Mouse (Mus musculus) G1E (cell line): ENCODE results near the gene Mlycd. TPM values are rescaled to one million over a fixed set of nuclear protein-coding genes. Genes with fewer than 3 reads are reported as not detected.

Source experiments
- ATAC-seq: 2 replicates; pipeline ENCODE4 v1.8.0; 2016; ENCODE audit warnings: mild to moderate bottlenecking; ENCODE audit not compliant: insufficient number of reproducible peaks, poor library complexity, low FRiP score, severe bottlenecking; ENCODE audit errors: extremely low read depth
- DNase-seq: peaks from one replicate; pipeline ENCODE4 v3.0.0; 2012; ENCODE audit warnings: low spot score
- H3K27me3 ChIP-seq: 2 replicates; pipeline ENCODE4 v1.6.1; 2012; ENCODE audit warnings: mild to moderate bottlenecking, low read length, inconsistent platforms; ENCODE audit not compliant: insufficient read depth
- H3K36me3 ChIP-seq: replicated peaks from 2 replicates; pipeline ENCODE3; 2012; ENCODE audit warnings: mild to moderate bottlenecking, inconsistent platforms
- H3K4me1 ChIP-seq: 2 replicates; pipeline ENCODE4 v1.6.1; 2012; ENCODE audit warnings: low read depth, low read length, inconsistent platforms, mixed read lengths; ENCODE audit not compliant: insufficient read depth
- H3K4me3 ChIP-seq: 2 replicates; pipeline ENCODE4 v1.5.1; 2012; ENCODE audit warnings: low read depth, mild to moderate bottlenecking, inconsistent platforms, low read length, moderate library complexity, mixed read lengths
- H3K9me3 ChIP-seq: replicated peaks from 2 replicates; pipeline ENCODE4 v1.6.1; 2012; ENCODE audit warnings: inconsistent platforms
- CTCF ChIP-seq: IDR thresholded peaks from 2 replicates; pipeline ENCODE4 v1.5.1; 2012; ENCODE audit warnings: low read depth, low read length, inconsistent platforms, mixed read lengths
- GATA1 ChIP-seq: IDR thresholded peaks from 2 replicates; pipeline ENCODE4 v1.6.1; 2012; ENCODE audit warnings: borderline replicate concordance, low read length, inconsistent platforms, mixed read lengths
- GATA2 ChIP-seq: IDR thresholded peaks from 2 replicates; pipeline ENCODE4 v1.6.1; 2012; ENCODE audit warnings: low read depth, low read length, inconsistent platforms, borderline replicate concordance
- POLR2AphosphoS5 ChIP-seq: IDR thresholded peaks from 2 replicates; pipeline ENCODE4 v1.6.1; 2012; ENCODE audit warnings: low read depth, low read length, inconsistent platforms; ENCODE audit not compliant: insufficient replicate concordance
- TAL1 ChIP-seq: conservative IDR thresholded peaks from 2 replicates; pipeline ENCODE4 v1.6.1; 2012; ENCODE audit warnings: low read depth, low read length, inconsistent platforms, mixed read lengths
- polyA plus RNA-seq: library from polyadenylated mRNA; stranded (reverse); fragments of >175 nt; gene quantifications from 2 replicates; pipeline ENCODE4 v1.2.3, GENCODE M21; 2012
- total RNA-seq, 2 experiments: library from RNA; stranded (forward) in 1 of 2; stranded (reverse) in 1 of 2; fragments of 200-1000 nt in 1 of 2; fragments of >200 nt in 1 of 2; fragmentation: Nextera tagmentation in 1 of 2; gene quantifications; 2 replicates each; pipeline ENCODE4 v1.2.3; 2014 to 2017

Mlycd gene
- total and polyA plus RNA-seq, 3 experiments, result 4.1 to 16.7 (median 10.5) TPM

- no peak for ATAC-seq
- no peak for DNase-seq
- no peak overlapping the region for H3K4me3 ChIP-seq
- H3K9me3 ChIP-seq, result no peaks in the 10 kb centered on the region
- H3K4me1 ChIP-seq, result no peaks in the 10 kb centered on the region; the same call in 1 of the 2 replicates
- peaks cover 36% of the 10 kb centered on the region for H3K27me3 ChIP-seq
- TF ChIP-seq CTCF (no peak), GATA2 (no peak), GATA1 (no peak), POLR2AphosphoS5 (no peak), TAL1 (no peak)
- H3K36me3 ChIP-seq, result no peaks in the 10 kb centered on the region
These were observed 29.6 kb downstream of the Mlycd start for GRCm38 (mm10) chr8:119424199-119424733.

GRCm38 (mm10) chr8:119424740-119425139 lies 30.1 kb downstream of the Mlycd start:
- no peaks in the 10 kb centered on the region; the same call in 1 of the 2 replicates for H3K4me1 ChIP-seq
- no peak for ATAC-seq
- TF ChIP-seq GATA2 (no peak), GATA1 (no peak), POLR2AphosphoS5 (no peak), CTCF (no peak), TAL1 (no peak)
- no peak for DNase-seq
- peaks cover 32% of the 10 kb centered on the region for H3K27me3 ChIP-seq
- H3K36me3 ChIP-seq, result no peaks in the 10 kb centered on the region
- H3K4me3 ChIP-seq, result no peak overlapping the region
- no peaks in the 10 kb centered on the region for H3K9me3 ChIP-seq

GRCm38 (mm10) chr8:119425533-119425932 lies 30.9 kb downstream of the Mlycd start:
- no peak for TF ChIP-seq TAL1
- TF ChIP-seq POLR2AphosphoS5, result no peak
- TF ChIP-seq CTCF, result no peak
- TF ChIP-seq GATA2, result no peak
- no peak for TF ChIP-seq GATA1
- no peak for ATAC-seq
- H3K4me3 ChIP-seq, result no peak overlapping the region
- H3K4me1 ChIP-seq, result no peaks in the 10 kb centered on the region; the same call in 1 of the 2 replicates
- peaks cover 37% of the 10 kb centered on the region for H3K27me3 ChIP-seq
- no peaks in the 10 kb centered on the region for H3K36me3 ChIP-seq
- no peak for DNase-seq
- H3K9me3 ChIP-seq, result no peaks in the 10 kb centered on the region

GRCm38 (mm10) chr8:119426069-119426735 lies 31.5 kb downstream of the Mlycd start:
- no peaks in the 10 kb centered on the region for H3K36me3 ChIP-seq
- H3K4me1 ChIP-seq, result no peaks in the 10 kb centered on the region; the same call in 1 of the 2 replicates
- no peak overlapping the region for H3K4me3 ChIP-seq
- no peak for TF ChIP-seq POLR2AphosphoS5
- DNase-seq (no peak), ATAC-seq (no peak)
- H3K9me3 ChIP-seq, result no peaks in the 10 kb centered on the region
- peaks cover 42% of the 10 kb centered on the region for H3K27me3 ChIP-seq

- DNase-seq (no peak), ATAC-seq (no peak)
- Histone ChIP-seq H3K27me3 (peaks cover 36% of the 10 kb centered on the region), H3K4me3 (no peak overlapping the region), H3K36me3 (no peaks in the 10 kb centered on the region), H3K4me1 (no peaks in the 10 kb centered on the region; the same call in 1 of the 2 replicates), H3K9me3 (no peaks in the 10 kb centered on the region)
- TF ChIP-seq GATA1 (no peak), CTCF (no peak), TAL1 (no peak), GATA2 (no peak), POLR2AphosphoS5 (no peak)
These were observed 33.1 kb downstream of the Mlycd start for GRCm38 (mm10) chr8:119427634-119428349.

- H3K4me3 ChIP-seq, result no peak overlapping the region
- no peaks in the 10 kb centered on the region for H3K9me3 ChIP-seq
- peaks cover 38% of the 10 kb centered on the region for H3K27me3 ChIP-seq
- no peaks in the 10 kb centered on the region; the same call in 1 of the 2 replicates for H3K4me1 ChIP-seq
- no peak for DNase-seq
- ATAC-seq, result no peak
- no peaks in the 10 kb centered on the region for H3K36me3 ChIP-seq
- no peak for TF ChIP-seq TAL1
- no peak for TF ChIP-seq CTCF
- no peak for TF ChIP-seq GATA1
- TF ChIP-seq POLR2AphosphoS5, result no peak
- TF ChIP-seq GATA2, result no peak
These were observed 33.7 kb downstream of the Mlycd start for GRCm38 (mm10) chr8:119428350-119428740.
